Mouse (Mus musculus): ENCODE measurements around the gene Zfp750. TPM values are rescaled to one million over a fixed set of nuclear protein-coding genes. Genes with fewer than 3 reads are reported as not detected.

Gene Zfp750
- under 1 TPM in 1 of 2 experiments, not detected in 1; 0.29 TPM for total RNA-seq (2023)

DNA sequence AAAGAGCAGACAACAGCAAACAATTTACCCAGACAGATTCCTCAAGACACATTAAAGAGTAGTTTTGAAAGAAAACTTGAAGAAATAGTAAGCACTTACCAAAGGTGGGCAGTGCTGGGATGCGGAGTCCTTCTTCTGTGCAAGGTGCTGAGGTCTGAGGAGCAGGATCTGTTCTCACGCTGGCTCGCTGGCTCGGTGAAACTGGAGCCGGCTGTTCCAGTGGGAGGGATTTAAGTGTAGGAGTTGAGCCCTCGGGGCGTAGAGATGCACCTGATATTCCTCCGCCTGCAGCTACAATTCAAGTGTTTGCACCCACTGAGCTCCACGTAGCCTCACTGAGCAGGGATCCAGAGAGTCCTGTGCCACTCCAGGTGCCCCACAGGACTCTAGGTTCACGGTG is at the start of gene Zfp750:
Gene Zfp750, minus strand, starts transcription at position 203 of the 400 bp plus-strand sequence.

Other genes starting within 250 kb of the Zfp750 start
- gene Wdr45b, start 164.9 kb downstream of the Zfp750 start, total RNA-seq (2023), result 10 to 100 TPM; 54.7 to 61.4 TPM
- not detected for gene Rab40b, start 131.1 kb downstream of the Zfp750 start, total RNA-seq (2023)
- 10 to 100 TPM in 1 of 2 experiments, 1 to 10 TPM in 1; 8.7 to 11.9 TPM for gene Fn3krp, start 97.9 kb downstream of the Zfp750 start, total RNA-seq (2023)
- 1 to 10 TPM; 3.5 to 4.1 TPM for gene Fn3k, start 84.4 kb downstream of the Zfp750 start, total RNA-seq (2023)
- gene Tbcd, start 67.4 kb downstream of the Zfp750 start, total RNA-seq (2023), result 10 to 100 TPM; 25.5 to 26.3 TPM
- 1 to 10 TPM; 6.4 to 7.8 TPM for gene B3gntl1, start 153.8 kb upstream of the Zfp750 start, total RNA-seq (2023)
- gene Metrnl, start 182.2 kb upstream of the Zfp750 start, total RNA-seq (2023), result 10 to 100 TPM; 61.7 to 66.7 TPM